Mouse (Mus musculus) neural tube, embryonic 14.5 days (tissue): ENCODE data around the gene Smcp. TPM values are rescaled to one million over a fixed set of nuclear protein-coding genes. Genes with fewer than 3 reads are reported as not detected.

Experiments
- ATAC-seq: fragments of 200-750 bp; cut with Nextera tagmentation; 2 replicates; pipeline ENCODE4 v1.8.0; 2017; ENCODE audit warnings: low read depth, mild to moderate bottlenecking, moderate TSS enrichment, moderate library complexity
- H3K27ac ChIP-seq: fragments of 300-500 bp; sonication (generic); 2 replicates; pipeline ENCODE4 v1.5.1; 2014; ENCODE audit warnings: low read depth, mild to moderate bottlenecking, control low read depth, low read length, moderate library complexity, mixed read lengths
- H3K27me3 ChIP-seq: fragments of 300-500 bp; sonication (generic); 2 replicates; pipeline ENCODE4 v1.6.1; 2014; ENCODE audit warnings: low read length; ENCODE audit not compliant: control insufficient read depth, insufficient read depth
- H3K36me3 ChIP-seq: fragments of 300-500 bp; sonication (generic); 2 replicates; pipeline ENCODE4 v1.6.1; 2014; ENCODE audit warnings: low read length, mixed read lengths; ENCODE audit not compliant: control insufficient read depth, insufficient read depth
- H3K4me1 ChIP-seq: fragments of 300-500 bp; sonication (generic); 2 replicates; pipeline ENCODE4 v1.6.1; 2014; ENCODE audit warnings: low read length; ENCODE audit not compliant: control insufficient read depth, insufficient read depth
- H3K4me2 ChIP-seq: fragments of 300-500 bp; sonication (generic); 2 replicates; pipeline ENCODE4 v1.6.1; 2014; ENCODE audit warnings: mild to moderate bottlenecking, low read depth, low read length, control low read depth
- H3K4me3 ChIP-seq: fragments of 300-500 bp; sonication (generic); 2 replicates; pipeline ENCODE4 v1.5.1; 2014; ENCODE audit warnings: low read depth, low read length, control low read depth, mixed read lengths
- H3K9ac ChIP-seq: fragments of 300-500 bp; sonication (generic); replicated peaks from 2 replicates; pipeline ENCODE4 v1.6.1; 2014; ENCODE audit warnings: low read depth, mild to moderate bottlenecking, control low read depth, low read length, mixed read lengths
- H3K9me3 ChIP-seq: fragments of 300-500 bp; sonication (generic); 2 replicates; pipeline ENCODE4 v1.6.1; 2016; ENCODE audit warnings: low read length; ENCODE audit not compliant: control insufficient read depth
- WGBS: fragments of 180-500 bp; shearing (Covaris S2); extraction: QIAGEN DNeasy Blood & Tissue Kit; methylation state at CpG from one replicate; pipeline ENCODE4 v1.1.7; 2014; 5-methylcytosine and 5-hydroxymethylcytosine counted together
- polyA plus RNA-seq: library from polyadenylated mRNA; unstranded; fragments of >200 nt; fragmentation: Nextera tagmentation; extraction: Ambion mirVana; gene quantifications from 2 replicates; pipeline ENCODE4 v1.2.1, GENCODE M21; 2014

Gene Smcp
- polyA plus RNA-seq, 1 experiment from 2014 or later: not detected

GRCm38 (mm10) chr3:92565418-92565817, 23.4 kb downstream of the Smcp start:
- Histone ChIP-seq H3K27me3 (no peaks in the 10 kb centered on the region), H3K4me1 (no peaks in the 10 kb centered on the region), H3K4me2 (no peak overlapping the region), H3K36me3 (no peaks in the 10 kb centered on the region), H3K9ac (no peak overlapping the region), H3K27ac (no peak overlapping the region), H3K9me3 (no peaks in the 10 kb centered on the region), H3K4me3 (no peak overlapping the region)
- ATAC-seq: no peak

GRCm38 (mm10) chr3:92534411-92534810, 54.4 kb downstream of the Smcp start, which contains the start of gene 2310046K23Rik:
Gene 2310046K23Rik, minus strand, starts transcription at chr3:92534511.
- 88% methylated on average over 3 of the region's 3 CpGs for WGBS
- Histone ChIP-seq H3K4me2 (no peak within 1 kb of the TSS), H3K27me3 (no peaks in the 10 kb centered on the region), H3K27ac (no peak within 1 kb of the TSS), H3K4me1 (no peaks in the 10 kb centered on the region), H3K36me3 (no peaks in the 10 kb centered on the region), H3K9ac (no peak within 1 kb of the TSS), H3K9me3 (no peaks in the 10 kb centered on the region), H3K4me3 (no peak within 1 kb of the TSS)
- no peak for ATAC-seq

Other genes with a start within 250 kb of the Smcp start
- gene Sprr2d, start 249.9 kb downstream of the Smcp start, polyA plus RNA-seq: not detected in 2 replicates
- not detected in 2 replicates for gene Sprr2e, start 236.9 kb downstream of the Smcp start, polyA plus RNA-seq
- gene Sprr2f, start 223.8 kb downstream of the Smcp start, polyA plus RNA-seq: not detected in 2 replicates
- gene Sprr2h, start 203.3 kb downstream of the Smcp start, polyA plus RNA-seq: not detected in 2 replicates
- not detected in 2 replicates for gene Sprr2i, start 181.0 kb downstream of the Smcp start, polyA plus RNA-seq
- not detected in 2 replicates for gene Sprr2j-ps, start 170.9 kb downstream of the Smcp start, polyA plus RNA-seq
- 5.1 and 7.9 TPM in 2 replicates for gene Gm9774, start 159.6 kb downstream of the Smcp start, polyA plus RNA-seq
- gene Sprr2k, start 156.4 kb downstream of the Smcp start, polyA plus RNA-seq: not detected in 2 replicates
- not detected in 2 replicates for gene Sprr1b, start 150.2 kb downstream of the Smcp start, polyA plus RNA-seq
- gene Sprr3, start 130.3 kb downstream of the Smcp start, polyA plus RNA-seq: not detected in 2 replicates
- not detected in 2 replicates for gene Sprr1a, start 103.1 kb downstream of the Smcp start, polyA plus RNA-seq
- not detected in 2 replicates for gene Sprr4, start 88.5 kb downstream of the Smcp start, polyA plus RNA-seq
- not detected in 2 replicates for gene 2310046K23Rik, start 54.5 kb downstream of the Smcp start, polyA plus RNA-seq
- gene Ivl, start 15.3 kb downstream of the Smcp start, polyA plus RNA-seq: not detected in 2 replicates
- not detected in 2 replicates for gene 2210017I01Rik, start 18.5 kb upstream of the Smcp start, polyA plus RNA-seq
- not detected in 2 replicates for gene Lce6a, start 32.7 kb upstream of the Smcp start, polyA plus RNA-seq
- not detected in 2 replicates for gene Lce1a1, start 59.3 kb upstream of the Smcp start, polyA plus RNA-seq
- not detected in 2 replicates for gene Lce1b, start 67.9 kb upstream of the Smcp start, polyA plus RNA-seq
- gene Lce1a2, start 81.3 kb upstream of the Smcp start, polyA plus RNA-seq: not detected in 2 replicates
- gene Lce1c, start 90.2 kb upstream of the Smcp start, polyA plus RNA-seq: not detected in 2 replicates
- gene Lce1d, start 98.2 kb upstream of the Smcp start, polyA plus RNA-seq: not detected in 2 replicates
- gene Lce1e, start 120.1 kb upstream of the Smcp start, polyA plus RNA-seq: not detected in 2 replicates
- gene Lce1f, start 131.4 kb upstream of the Smcp start, polyA plus RNA-seq: not detected in 2 replicates
- not detected in 2 replicates for gene Gm38119, start 150.1 kb upstream of the Smcp start, polyA plus RNA-seq
- gene Lce1g, start 163.3 kb upstream of the Smcp start, polyA plus RNA-seq: not detected in 2 replicates
- gene Lce1h, start 176.1 kb upstream of the Smcp start, polyA plus RNA-seq: not detected in 2 replicates
- not detected in 2 replicates for gene Lce1i, start 189.9 kb upstream of the Smcp start, polyA plus RNA-seq
- gene Lce1j, start 201.5 kb upstream of the Smcp start, polyA plus RNA-seq: not detected in 2 replicates
- not detected in 2 replicates for gene Lce1k, start 218.9 kb upstream of the Smcp start, polyA plus RNA-seq
- not detected in 2 replicates for gene Kprp, start 238.2 kb upstream of the Smcp start, polyA plus RNA-seq